Mouse (Mus musculus): ENCODE results near the gene Rnaseh2c. TPM values are rescaled to one million over a fixed set of nuclear protein-coding genes. Genes with fewer than 3 reads are reported as not detected.
A peak's percentile ranks its signal among the peaks of the same experiment; 100 is the strongest.

The Rnaseh2c gene
- polyA plus RNA-seq, 1 experiment from 2014 or later = 79.1 TPM

GRCm38 (mm10) chr19:5572331-5573125 is 29.1 kb upstream of the Rnaseh2c start:
- no peaks in the 10 kb centered on the region for H3K27me3 ChIP-seq
- POLR2A ChIA-PET = interaction anchor here (0.6 kb wide), 1 partner anchor 78 kb away, joined by 4 read pairs; no protein-coding TSS in a partner anchor
- no peak for TF ChIP-seq CTCF (IDR thresholded peaks at IDR 0.05)
- peak; percentile 80 for DNase-seq (ENCODE audit: low read depth, low spot score)
- peak; percentile 28 for ATAC-seq
- CTCF ChIA-PET = interaction anchor here (1.0 to 15.0 kb wide), 5 partner anchors 16 to 84 kb away, joined by 3 to 157 read pairs (median 4); partner anchors contain the start of gene Mus81
- in situ Hi-C loops (cut with MboI; ENCODE audit: low pct_unique_long_range_greater_than_20kb) = no loop called here

GRCm38 (mm10) chr19:5575336-5575735 is 26.3 kb upstream of the Rnaseh2c start:
- H3K27me3 ChIP-seq = peaks cover 13% of the 10 kb centered on the region
- DNase-seq (ENCODE audit: low read depth, low spot score) = no peak
- in situ Hi-C loops (cut with MboI; ENCODE audit: low pct_unique_long_range_greater_than_20kb) = no loop called here
- ChIA-PET POLR2A (no interaction called here), CTCF (interaction anchor here (15.0 kb wide), 1 partner anchor 44 kb away, joined by 157 read pairs; no protein-coding TSS in a partner anchor)
- TF ChIP-seq CTCF (IDR thresholded peaks at IDR 0.05) = no peak
- no peak for ATAC-seq

GRCm38 (mm10) chr19:5579971-5580370 is 21.7 kb upstream of the Rnaseh2c start:
- in situ Hi-C loops (cut with MboI; ENCODE audit: low pct_unique_long_range_greater_than_20kb) = no loop called here
- POLR2A ChIA-PET = interaction anchor here (1.3 kb wide), 1 partner anchor 17 kb away, joined by 3 read pairs; no protein-coding TSS in a partner anchor
- no peak for ATAC-seq
- no peak for DNase-seq (ENCODE audit: low read depth, low spot score)
- no peak for TF ChIP-seq CTCF (IDR thresholded peaks at IDR 0.05)
- H3K27me3 ChIP-seq = peaks cover 14% of the 10 kb centered on the region
- CTCF ChIA-PET = interaction anchor here (5.4 kb wide), 1 partner anchor 11 kb away, joined by 30 read pairs; the partner anchor contains the start of gene Ap5b1

GRCm38 (mm10) chr19:5580776-5581175 is 20.9 kb upstream of the Rnaseh2c start:
- no peak for DNase-seq (ENCODE audit: low read depth, low spot score)
- no peak for ATAC-seq
- ChIA-PET POLR2A (no interaction called here), CTCF (interaction anchor here (1.0 to 5.4 kb wide), 2 partner anchors 12 to 52 kb away, joined by 3 to 30 read pairs; partner anchors contain the start of gene Ap5b1)
- no peak for TF ChIP-seq CTCF (IDR thresholded peaks at IDR 0.05)
- peaks cover 14% of the 10 kb centered on the region for H3K27me3 ChIP-seq
- in situ Hi-C loops (cut with MboI; ENCODE audit: low pct_unique_long_range_greater_than_20kb) = no loop called here

GRCm38 (mm10) chr19:5581995-5582394 is 19.7 kb upstream of the Rnaseh2c start:
- CTCF ChIA-PET = interaction anchor here (1.0 to 5.4 kb wide), 2 partner anchors 13 to 53 kb away, joined by 3 to 30 read pairs; partner anchors contain the start of gene Ap5b1
- no peak for ATAC-seq
- H3K27me3 ChIP-seq = peaks cover 17% of the 10 kb centered on the region
- no peak for TF ChIP-seq CTCF (IDR thresholded peaks at IDR 0.05)
- DNase-seq (ENCODE audit: low read depth, low spot score) = no peak
- in situ Hi-C loops (cut with MboI; ENCODE audit: low pct_unique_long_range_greater_than_20kb) = no loop called here
- POLR2A ChIA-PET = no interaction called here

- in situ Hi-C loops (cut with MboI; ENCODE audit: low pct_unique_long_range_greater_than_20kb) = no loop called here
- no peak for ATAC-seq
- no peak for TF ChIP-seq CTCF (IDR thresholded peaks at IDR 0.05)
- CTCF ChIA-PET = interaction anchor here (1.0 to 1.8 kb wide), 3 partner anchors 16 to 43 kb away, joined by 3 to 8 read pairs (median 3); no protein-coding TSS in a partner anchor
- POLR2A ChIA-PET = no interaction called here
- DNase-seq (ENCODE audit: low read depth, low spot score) = no peak
- peaks cover 4% of the 10 kb centered on the region for H3K27me3 ChIP-seq
Observed at GRCm38 (mm10) chr19:5589159-5589558, 12.5 kb upstream of the Rnaseh2c start.

GRCm38 (mm10) chr19:5591888-5592287 is 9.8 kb upstream of the Rnaseh2c start:
- ChIA-PET POLR2A (no interaction called here), CTCF (no interaction called here)
- ATAC-seq (no peak), DNase-seq (ENCODE audit: low read depth, low spot score) (no peak)
- in situ Hi-C loops (cut with MboI; ENCODE audit: low pct_unique_long_range_greater_than_20kb) = no loop called here
- peaks cover 8% of the 10 kb centered on the region for H3K27me3 ChIP-seq
- TF ChIP-seq CTCF (IDR thresholded peaks at IDR 0.05) = no peak

GRCm38 (mm10) chr19:5599224-5599623 is 2.4 kb upstream of the Rnaseh2c start:
- DNase-seq (ENCODE audit: low read depth, low spot score) = no peak
- H3K27me3 ChIP-seq = peaks cover 8% of the 10 kb centered on the region
- ChIA-PET POLR2A (interaction anchor here (1.4 kb wide), 1 partner anchor 14 kb away, joined by 3 read pairs; no protein-coding TSS in a partner anchor), CTCF (no interaction called here)
- in situ Hi-C loops (cut with MboI; ENCODE audit: low pct_unique_long_range_greater_than_20kb) = no loop called here
- TF ChIP-seq CTCF (IDR thresholded peaks at IDR 0.05) = no peak
- ATAC-seq = no peak

- H3K27me3 ChIP-seq = no peaks in the 10 kb centered on the region
- no peak for ATAC-seq
- DNase-seq (ENCODE audit: low read depth, low spot score) = no peak
- TF ChIP-seq CTCF (IDR thresholded peaks at IDR 0.05) = no peak
- ChIA-PET CTCF (interaction anchor here (1.7 kb wide), 1 partner anchor 36 kb away, joined by 6 read pairs; the partner anchor contains the start of gene Ap5b1), POLR2A (interaction anchor here (0.7 to 1.3 kb wide), 2 partner anchors 35 to 122 kb away, joined by 4 to 5 read pairs; partner anchors contain the start of genes Ap5b1 and Ehbp1l1)
- in situ Hi-C loops (cut with MboI; ENCODE audit: low pct_unique_long_range_greater_than_20kb) = no loop called here
Observed at GRCm38 (mm10) chr19:5603664-5604063, 2.0 kb downstream of the Rnaseh2c start.

GRCm38 (mm10) chr19:5605126-5605525 is 3.5 kb downstream of the Rnaseh2c start:
- POLR2A ChIA-PET = interaction anchor here (1.2 kb wide), 1 partner anchor 32 kb away, joined by 3 read pairs; the partner anchor contains the start of gene Rela
- in situ Hi-C loops (cut with MboI; ENCODE audit: low pct_unique_long_range_greater_than_20kb) = no loop called here
- no peak for DNase-seq (ENCODE audit: low read depth, low spot score)

GRCm38 (mm10) chr19:5606196-5606595 is 4.5 kb downstream of the Rnaseh2c start:
- ATAC-seq = no peak
- H3K27me3 ChIP-seq = no peaks in the 10 kb centered on the region
- CTCF ChIA-PET = interaction anchor here (1.1 kb wide), 1 partner anchor 38 kb away, joined by 3 read pairs; the partner anchor contains the start of gene Ap5b1
- DNase-seq (ENCODE audit: low read depth, low spot score) = no peak
- no peak for TF ChIP-seq CTCF (IDR thresholded peaks at IDR 0.05)
- in situ Hi-C loops (cut with MboI; ENCODE audit: low pct_unique_long_range_greater_than_20kb) = no loop called here
- POLR2A ChIA-PET = interaction anchor here (1.2 kb wide), 1 partner anchor 31 kb away, joined by 3 read pairs; the partner anchor contains the start of gene Rela

More at GRCm38 (mm10) chr19:5605126-5605525, 3.5 kb downstream of the Rnaseh2c start:
- ATAC-seq = no peak
- no peak for TF ChIP-seq CTCF (IDR thresholded peaks at IDR 0.05)
- CTCF ChIA-PET = no interaction called here
- no peaks in the 10 kb centered on the region for H3K27me3 ChIP-seq

Data from Patski (cell line).